Mouse (Mus musculus) adrenal gland, postnatal 36 days (tissue): ENCODE measurements around the gene Ulk4. TPM values are rescaled to one million over a fixed set of nuclear protein-coding genes. Genes with fewer than 3 reads are reported as not detected.

Experiments
- DNase-seq, 2 experiments: peaks; one replicate each; pipeline ENCODE4 v3.0.0; 2021; ENCODE audit warnings: mixed read lengths in 1 of 2
- long read RNA-seq, 2 experiments: library from polyadenylated mRNA; stranded (forward); transcript quantifications; one replicate each; pipeline ENCODE4 v2.0.0; 2021; ENCODE audit warnings: borderline sequencing depth in 2 of 2
- total RNA-seq, 2 experiments: library from RNA; stranded (reverse); gene quantifications; 2 replicates each; pipeline ENCODE4 v1.2.3; 2021

Ulk4 gene
- 1 to 10 TPM; 1.7 to 1.9 TPM for total RNA-seq
- long read RNA-seq, experiment 1, full-length matches to known transcripts, result 1 of 1 reads
- long read RNA-seq, experiment 1, partial matches to known transcripts, result 0 of 1 reads
- long read RNA-seq, experiment 1, other reads (novel, unspliced or antisense), result 0 of 1 reads
- long read RNA-seq, experiment 2, partial matches to known transcripts, result 1 of 1 reads
- long read RNA-seq, experiment 2, other reads (novel, unspliced or antisense), result 0 of 1 reads

- DNase-seq, result peak; percentile 92 to 93
These were observed at the start of gene Ulk4 for GRCm38 (mm10) chr9:121277118-121278060. Gene Ulk4 (minus strand): TSS chr9:121277197.

GRCm38 (mm10) chr9:121322034-121322433 lies 45.0 kb upstream of the Ulk4 start:
- no peak for DNase-seq

DNA sequence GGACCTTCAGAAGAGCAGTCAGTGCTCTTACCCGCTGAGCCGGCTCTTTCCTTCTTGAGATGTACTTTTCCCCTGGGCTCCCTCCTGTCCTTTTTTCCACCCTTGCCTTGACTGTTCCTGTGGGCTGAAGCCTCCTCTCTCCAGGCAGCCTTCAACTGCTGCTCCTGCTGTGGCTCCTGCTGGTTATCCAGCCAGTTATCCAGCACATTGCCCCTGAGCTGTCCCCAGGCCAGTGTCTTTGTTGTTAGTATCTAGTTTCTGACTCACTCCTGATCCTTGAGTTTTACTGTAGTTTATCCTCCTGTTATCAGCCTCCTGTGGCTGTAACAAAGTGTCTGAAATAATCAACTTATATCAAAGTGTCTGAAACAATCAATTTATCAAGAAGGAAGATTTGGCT lies 44.1 kb upstream of the Ulk4 start:
- peak in 1 of 2 experiments; percentile 41 for DNase-seq

- DNase-seq, result no peak
These were observed 43.4 kb upstream of the Ulk4 start for GRCm38 (mm10) chr9:121320433-121320832.

- DNase-seq, result no peak
These were observed 42.4 kb upstream of the Ulk4 start for GRCm38 (mm10) chr9:121319323-121319966.

- DNase-seq, result peak; percentile 55 to 70
These were observed 39.8 kb upstream of the Ulk4 start for GRCm38 (mm10) chr9:121316621-121317405.

DNA sequence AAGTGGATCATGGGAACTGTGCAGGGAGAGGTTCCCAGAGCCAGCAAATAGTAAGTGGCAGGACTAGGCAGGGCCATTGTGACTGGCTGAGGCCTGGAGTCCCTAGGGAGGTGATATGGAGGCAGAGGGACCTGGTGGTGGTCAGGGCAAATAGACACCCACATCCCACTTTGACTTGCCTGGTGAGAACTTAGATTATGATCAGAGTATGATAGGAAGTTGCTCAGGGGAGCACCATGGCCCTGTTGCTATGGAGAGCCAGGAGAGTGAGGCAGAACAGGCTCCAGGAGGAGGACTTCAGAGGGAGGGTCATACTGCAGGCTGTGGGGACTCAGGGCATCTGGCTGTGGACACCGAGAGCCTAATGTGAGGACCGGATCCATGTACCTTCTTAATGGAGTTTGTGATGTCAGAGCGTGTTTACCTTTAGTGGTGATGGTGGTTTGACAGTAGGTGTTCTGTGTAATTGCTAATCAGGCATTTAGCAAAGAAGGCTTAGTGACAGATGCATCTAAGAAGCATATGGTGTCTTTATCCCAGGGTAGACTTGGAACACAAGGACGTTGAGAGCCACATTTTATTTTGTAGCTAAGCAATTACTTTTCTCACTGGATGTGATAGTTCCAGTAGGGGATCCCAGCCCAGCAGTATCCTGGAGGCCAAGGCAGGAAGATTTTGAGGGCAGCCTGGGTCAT lies 39.1 kb upstream of the Ulk4 start:
- no peak for DNase-seq

GRCm38 (mm10) chr9:121314541-121315152 lies 37.6 kb upstream of the Ulk4 start:
- DNase-seq, result no peak

DNA sequence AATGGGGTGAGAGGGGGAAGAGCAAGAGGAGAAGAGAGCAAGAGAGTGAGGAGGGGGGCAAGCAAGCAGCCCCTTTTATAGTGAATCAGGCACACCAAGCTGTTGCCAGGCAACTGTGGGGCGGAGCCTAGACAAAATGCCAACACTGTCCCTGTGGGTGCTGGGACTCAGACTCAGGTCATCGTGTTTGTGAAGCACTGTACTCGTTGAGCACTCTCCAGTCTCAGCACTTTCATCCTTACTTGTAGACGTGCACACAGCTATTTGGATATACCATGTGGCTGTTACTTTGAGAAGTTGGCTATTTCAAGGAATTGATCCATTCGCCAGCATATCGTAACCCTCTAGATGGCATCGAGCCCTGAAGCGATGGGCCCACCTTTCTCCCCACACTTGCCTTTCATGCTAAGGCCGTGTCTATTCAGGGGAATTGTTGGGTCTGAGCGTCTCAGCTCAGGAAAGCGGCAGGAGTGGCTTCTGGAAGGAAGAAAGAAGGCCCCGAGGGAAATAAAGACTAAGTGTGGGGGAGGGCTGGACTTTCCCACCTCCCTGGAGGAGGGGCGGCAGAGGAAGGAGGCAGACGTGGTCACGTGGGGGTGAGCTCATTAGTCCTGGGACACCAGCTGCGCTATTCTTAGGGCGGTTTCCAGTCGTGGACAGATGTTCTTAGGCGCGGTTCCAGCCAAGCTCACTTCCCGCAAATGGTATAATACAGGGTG lies 36.8 kb upstream of the Ulk4 start:
- DNase-seq, result peak; percentile 78 to 87

GRCm38 (mm10) chr9:121312237-121312891 lies 35.4 kb upstream of the Ulk4 start:
- no peak for DNase-seq

DNA sequence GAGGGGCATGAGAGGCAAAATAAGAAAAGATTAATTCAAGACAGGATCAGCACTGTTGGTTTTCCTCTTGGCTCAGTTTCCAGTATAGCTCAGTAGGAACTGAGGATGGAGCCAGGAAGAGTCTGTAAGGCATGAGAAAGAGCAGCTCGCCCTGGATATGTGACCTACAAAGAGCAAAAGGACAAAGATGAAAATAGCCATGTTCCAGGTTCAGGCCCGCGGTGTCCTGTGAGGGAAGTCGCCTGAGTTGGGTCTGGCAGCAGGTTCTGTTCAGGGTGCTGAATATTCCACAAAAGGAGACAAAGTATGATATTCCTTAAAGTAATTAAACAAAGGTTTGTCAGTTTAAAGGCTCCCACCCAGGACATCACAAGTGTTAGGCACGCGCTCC lies 34.8 kb upstream of the Ulk4 start:
- DNase-seq, result no peak

DNA sequence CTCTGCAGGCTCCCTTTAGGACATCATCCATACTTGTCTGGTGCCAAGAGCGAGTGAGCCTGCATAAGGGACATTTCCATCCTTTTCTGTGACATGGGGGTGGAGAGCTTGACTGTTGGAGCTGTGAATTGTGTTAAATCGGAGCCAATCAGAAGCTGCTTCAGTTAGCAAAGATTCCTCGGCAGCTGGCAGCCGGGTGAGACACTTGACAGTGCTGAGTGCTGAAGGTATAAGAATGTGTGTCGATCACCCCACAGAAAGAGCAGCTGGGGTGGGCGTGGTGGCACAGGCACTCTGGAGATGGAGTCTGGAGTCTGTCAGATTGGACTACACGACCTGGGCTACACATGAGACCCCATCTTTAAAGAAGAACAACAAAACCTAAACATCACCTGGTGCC lies 33.5 kb upstream of the Ulk4 start:
- no peak for DNase-seq

- no peak for DNase-seq
These were observed 32.3 kb upstream of the Ulk4 start for GRCm38 (mm10) chr9:121309287-121309686.

DNA sequence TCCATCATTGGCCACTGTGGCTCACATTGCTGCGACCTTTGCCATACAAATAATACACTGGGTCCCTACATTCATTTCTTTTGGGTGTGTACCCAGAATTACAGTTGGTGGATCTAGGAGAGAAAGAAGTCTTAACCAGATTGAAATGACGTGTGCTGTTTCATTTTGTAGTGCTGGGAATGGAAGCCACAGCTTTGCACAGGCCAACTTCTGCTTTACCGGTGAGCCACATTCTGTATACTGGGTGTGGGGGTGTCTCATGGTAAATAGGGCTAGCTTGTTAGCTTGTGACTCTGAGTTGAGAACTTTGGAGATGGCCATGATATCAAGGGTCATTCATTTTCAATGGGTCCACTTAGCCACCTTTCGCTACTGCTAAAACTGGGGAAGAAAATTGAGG lies 28.5 kb upstream of the Ulk4 start:
- no peak for DNase-seq

GRCm38 (mm10) chr9:121304520-121304919 lies 27.5 kb upstream of the Ulk4 start:
- DNase-seq, result no peak

GRCm38 (mm10) chr9:121303748-121304147 lies 26.8 kb upstream of the Ulk4 start:
- DNase-seq, result no peak

DNA sequence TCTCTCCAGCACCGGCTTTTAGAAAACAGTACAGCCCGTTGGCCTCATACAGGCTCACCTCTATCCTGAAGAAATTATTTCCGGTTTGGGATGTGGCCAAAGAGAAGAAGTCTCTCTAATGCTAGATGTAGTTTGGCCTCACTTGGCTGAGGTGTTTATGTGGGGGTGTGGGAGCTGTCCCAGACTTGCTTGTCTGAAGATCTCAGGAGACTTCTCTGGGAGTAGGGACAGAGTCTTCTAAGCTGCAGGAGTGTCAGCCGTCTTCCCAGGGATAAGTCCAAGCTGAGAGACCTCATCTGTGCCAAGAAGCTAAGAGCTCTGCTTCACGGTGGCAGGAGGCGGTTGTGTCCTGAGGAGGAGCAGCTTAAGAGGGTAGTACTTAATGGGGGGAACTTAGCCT lies 26.1 kb upstream of the Ulk4 start:
- DNase-seq, result no peak

GRCm38 (mm10) chr9:121302543-121302942 lies 25.5 kb upstream of the Ulk4 start:
- DNase-seq, result no peak

DNA sequence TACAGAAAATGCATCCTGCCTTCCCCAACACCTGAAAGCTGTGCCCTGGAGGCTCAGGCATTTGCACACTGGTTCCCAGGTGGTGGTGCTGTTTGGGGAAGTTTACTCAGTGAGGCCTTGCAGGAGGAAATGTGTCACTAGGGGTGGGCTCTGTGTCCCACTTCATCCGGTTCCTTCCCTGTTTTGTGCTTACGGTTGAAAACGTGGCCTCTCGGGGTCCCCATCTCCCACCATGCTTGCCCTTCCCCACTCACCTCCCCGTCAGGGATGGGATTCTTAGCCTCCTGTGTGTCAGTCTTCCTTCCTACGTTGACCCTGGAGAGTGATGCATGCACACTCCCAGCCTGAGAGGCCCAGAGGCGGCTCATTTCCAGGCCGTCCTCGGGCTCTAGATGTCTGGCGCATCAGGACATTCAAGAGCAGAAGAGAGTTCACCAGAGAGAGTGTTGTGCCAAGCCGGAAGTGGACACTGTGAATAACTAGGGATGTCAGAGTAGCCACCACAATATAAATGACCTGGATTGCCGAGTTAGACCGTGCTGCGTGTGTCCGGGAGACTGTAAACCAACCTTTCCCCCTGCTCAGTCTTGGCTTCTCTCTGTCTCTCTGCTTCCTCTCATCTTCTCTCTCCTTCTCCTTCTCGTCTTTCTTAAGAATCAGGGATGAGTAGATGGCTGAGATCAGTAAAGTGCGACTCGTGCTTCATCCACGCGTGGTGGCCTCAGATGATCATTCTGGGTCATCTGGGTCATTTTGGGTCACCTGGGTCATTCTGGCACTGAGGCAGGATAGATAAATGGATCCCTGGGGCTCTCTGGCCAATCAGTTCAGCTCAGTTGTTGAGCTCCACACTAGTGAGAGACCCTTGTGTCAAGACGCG lies 24.3 kb upstream of the Ulk4 start:
- no peak for DNase-seq
